Mouse (Mus musculus) cerebellum, postnatal 36 days (tissue): Measurements from ENCODE around the gene Kdm2b.

ENCODE experiments used
- DNase-seq, 2 experiments: peaks; one replicate each; pipeline ENCODE4 v3.0.0; 2021 to 2022; ENCODE audit warnings: mixed read lengths in 2 of 2

Gene Kdm2b

GRCm38 (mm10) chr5:122888612-122889214 is 100.9 kb downstream of the Kdm2b start:
- DNase-seq, result peak; percentile 47 to 54

GRCm38 (mm10) chr5:122887926-122888611 is 101.6 kb downstream of the Kdm2b start:
- no peak for DNase-seq

- DNase-seq, result no peak
These were observed 102.6 kb downstream of the Kdm2b start for GRCm38 (mm10) chr5:122887033-122887432.

- DNase-seq, result no peak
These were observed 104.9 kb downstream of the Kdm2b start for GRCm38 (mm10) chr5:122884594-122885348.

DNA sequence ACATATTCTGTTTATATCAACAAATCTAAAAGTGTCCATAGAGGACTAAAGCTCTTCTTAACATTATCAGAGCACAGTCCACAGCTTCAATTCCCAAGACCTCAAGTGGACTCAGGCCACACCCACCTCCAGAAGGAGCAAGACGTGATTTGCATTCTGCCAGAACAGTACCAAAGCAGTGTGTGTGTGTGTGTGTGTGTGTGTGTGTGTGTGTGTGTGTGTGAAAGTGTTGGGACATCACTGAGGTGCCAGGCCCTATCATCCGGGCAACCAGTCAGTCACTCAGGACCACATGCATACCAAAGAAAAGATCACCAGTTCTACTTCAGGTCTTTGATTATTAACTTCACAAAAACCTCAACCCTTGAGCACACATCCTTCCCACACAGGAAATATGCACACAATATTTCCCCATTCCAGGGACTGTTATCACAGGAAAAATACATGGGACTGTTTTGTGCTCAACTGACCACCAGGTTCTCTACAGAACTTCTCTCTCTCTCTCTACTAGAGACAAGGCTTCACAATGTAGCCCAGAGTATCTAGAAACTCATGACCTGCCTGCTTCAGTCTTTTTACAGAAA is 105.9 kb downstream of the Kdm2b start:
- no peak for DNase-seq

DNA sequence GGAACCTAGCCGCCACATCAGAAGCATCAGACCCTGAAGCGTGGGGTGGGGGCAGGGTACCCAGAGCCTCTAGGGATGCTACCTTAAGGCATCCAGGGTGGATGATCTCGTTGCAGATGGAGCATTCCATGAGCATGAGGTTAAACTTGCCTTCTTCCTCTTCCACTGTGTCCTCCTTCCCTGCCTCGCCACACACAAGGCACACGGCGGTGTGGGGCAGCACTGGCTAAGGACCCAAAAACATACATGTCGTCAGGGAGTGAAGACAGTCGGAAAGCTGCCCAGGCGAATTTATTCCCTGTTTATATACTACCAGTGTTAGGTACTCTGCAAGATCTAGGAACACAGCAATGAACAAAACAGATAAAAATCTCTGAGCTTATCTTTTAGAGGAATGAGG is 106.4 kb downstream of the Kdm2b start:
- DNase-seq, result no peak

GRCm38 (mm10) chr5:122882256-122883050 is 107.2 kb downstream of the Kdm2b start:
- peak; percentile 44 to 59 for DNase-seq

GRCm38 (mm10) chr5:122881313-122881712 is 108.3 kb downstream of the Kdm2b start:
- DNase-seq, result peak; percentile 79 to 81

DNA sequence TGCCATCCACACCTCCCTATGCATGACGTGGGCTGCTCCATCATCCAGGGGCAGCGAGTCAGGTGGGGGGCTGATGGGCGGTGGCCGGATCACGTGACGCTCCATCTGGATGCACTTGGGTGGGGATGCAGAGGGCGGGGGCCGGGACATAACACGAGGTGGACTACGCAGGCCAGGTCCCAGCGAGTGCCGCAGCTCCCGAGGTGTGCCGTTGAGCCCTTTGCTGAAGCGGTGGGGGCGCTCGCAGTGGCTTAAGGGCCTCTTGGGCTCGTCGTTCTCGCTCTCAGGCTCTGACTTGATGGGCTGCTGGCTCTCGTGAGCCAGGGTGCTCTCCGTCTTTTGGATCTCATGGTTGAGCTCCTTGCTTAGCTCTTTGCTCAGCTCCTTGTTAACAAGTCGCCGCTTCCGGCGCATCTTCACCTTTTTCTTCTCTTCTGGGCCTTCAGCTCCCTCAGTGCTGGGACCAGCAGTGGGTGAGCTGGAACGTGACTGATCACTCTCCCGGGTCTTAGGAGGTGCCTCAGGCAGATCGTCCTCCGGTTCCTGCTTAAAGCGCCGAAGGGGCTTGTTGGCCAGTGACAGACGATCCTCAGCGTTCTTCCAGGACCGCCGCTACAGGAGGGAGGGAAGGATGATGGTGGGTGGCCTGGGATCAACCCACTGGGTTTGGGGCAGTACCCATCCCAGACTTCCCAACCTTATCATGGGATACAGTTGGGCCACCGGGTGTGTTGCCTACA is 109.2 kb downstream of the Kdm2b start:
- no peak for DNase-seq

DNA sequence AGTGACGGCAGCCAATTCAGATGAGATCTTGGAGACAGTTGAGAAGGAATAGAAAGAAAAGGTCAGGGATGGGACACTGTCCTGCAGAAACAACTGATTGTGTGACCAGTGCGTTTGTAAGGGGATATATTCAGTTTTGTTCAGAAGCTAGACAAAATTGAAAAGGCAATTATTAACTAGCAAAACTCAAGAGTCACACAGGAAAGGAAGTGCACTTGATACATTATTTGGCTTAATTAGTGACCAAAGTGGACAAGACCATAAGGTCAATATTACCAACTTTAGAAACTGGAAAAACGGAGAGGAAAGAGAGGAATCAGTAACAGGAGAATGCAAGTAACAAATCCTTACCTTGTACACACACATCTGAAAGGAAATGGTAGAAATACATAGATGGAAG is 113.0 kb downstream of the Kdm2b start:
- DNase-seq, result no peak

DNA sequence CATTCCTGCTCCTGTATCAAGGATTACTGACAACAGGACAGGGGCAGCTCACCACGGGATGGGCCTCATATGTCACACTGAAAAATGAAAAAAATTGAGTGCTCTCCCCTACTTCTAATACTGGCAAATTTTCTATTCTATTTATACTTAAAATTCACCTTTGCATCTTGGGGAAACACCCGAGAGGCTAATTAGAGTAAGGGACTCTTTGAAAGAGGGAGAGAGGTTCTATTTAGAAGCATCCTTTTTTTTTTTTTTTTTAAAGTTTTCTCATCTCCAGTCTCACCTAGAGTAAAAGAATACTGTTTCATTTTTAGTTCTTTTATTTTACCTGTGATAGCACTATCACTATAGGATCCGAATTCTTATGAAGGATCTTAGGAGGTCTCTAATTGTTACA is 115.3 kb downstream of the Kdm2b start:
- no peak for DNase-seq

DNA sequence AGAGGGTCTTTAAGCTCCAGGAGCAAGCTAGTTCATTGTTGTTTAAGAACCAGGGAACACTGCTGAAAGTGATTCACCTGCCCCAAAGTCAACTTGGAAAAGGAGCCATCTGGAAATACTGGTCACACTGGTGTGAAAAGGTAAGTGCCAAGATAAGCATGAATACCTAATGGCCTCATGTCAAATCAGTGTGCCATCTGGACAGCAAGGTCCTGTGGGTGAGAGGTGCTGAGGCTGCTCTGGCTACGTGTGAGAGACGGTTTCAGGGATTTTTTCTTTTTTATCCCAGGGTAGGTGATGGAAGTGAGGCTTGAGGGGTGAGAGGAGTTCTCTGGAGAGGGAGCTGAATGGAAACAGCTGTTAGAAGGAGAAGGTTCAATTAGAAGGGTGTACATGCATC is 116.0 kb downstream of the Kdm2b start:
- peak; percentile 46 to 67 for DNase-seq

DNA sequence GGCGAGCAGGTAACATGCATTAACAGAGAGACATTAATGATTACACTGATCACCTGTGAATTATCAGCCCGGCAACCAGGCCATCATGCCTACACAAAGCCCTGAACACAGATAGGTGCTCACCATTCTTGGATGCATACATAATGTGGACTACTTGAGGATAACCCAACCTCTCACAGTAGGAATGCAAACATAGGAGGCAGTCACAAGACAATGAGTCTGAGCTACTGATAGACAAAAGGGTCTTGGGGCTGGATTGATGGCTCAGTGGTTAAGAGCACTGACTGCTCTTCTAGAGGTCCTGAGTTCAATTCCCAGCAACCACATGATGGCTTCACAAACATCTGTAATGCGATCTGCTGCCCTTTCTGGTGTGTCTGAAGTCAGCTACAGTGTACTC is 117.0 kb downstream of the Kdm2b start:
- no peak for DNase-seq

DNA sequence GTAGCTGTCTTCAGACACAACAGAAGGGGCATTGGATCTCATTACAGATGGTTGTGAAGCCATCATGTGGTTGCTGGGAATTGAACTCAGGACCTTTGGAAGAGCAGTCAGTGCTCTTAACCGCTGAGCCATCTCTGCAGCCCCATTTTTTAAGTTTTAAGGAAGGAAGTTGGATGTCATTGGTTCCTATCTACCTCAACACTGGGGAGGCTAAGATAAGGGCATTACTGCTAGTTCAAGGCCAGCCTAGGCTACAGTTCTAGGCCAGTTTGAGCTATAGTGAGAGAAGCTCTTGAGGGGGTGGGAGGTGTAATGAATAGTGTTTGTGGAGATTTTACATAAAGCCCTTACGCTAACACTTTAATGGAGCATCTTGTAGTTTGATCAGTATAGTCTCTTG is 126.6 kb downstream of the Kdm2b start:
- DNase-seq, result no peak

GRCm38 (mm10) chr5:122855858-122856257 is 133.8 kb downstream of the Kdm2b start:
- DNase-seq, result no peak

DNA sequence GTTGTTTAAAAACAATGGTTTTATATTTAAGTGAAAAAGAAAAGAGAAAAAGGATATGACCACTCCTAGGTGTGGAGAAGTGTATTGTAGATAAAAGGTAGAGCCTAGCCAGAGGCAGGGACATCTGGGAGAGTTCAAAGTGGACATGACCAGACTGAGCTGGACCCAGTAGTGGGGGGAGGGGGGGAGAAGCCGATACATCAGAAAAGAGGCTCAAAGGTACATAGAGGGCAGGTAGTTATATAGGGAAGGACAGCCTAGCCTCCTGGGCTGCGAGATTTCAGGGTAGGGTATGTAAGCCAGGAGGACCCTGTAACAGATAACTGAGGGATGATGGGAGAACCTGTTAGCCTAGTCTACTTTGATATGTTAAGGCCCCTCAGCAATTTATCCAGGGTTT is 137.0 kb downstream of the Kdm2b start:
- DNase-seq, result no peak

DNA sequence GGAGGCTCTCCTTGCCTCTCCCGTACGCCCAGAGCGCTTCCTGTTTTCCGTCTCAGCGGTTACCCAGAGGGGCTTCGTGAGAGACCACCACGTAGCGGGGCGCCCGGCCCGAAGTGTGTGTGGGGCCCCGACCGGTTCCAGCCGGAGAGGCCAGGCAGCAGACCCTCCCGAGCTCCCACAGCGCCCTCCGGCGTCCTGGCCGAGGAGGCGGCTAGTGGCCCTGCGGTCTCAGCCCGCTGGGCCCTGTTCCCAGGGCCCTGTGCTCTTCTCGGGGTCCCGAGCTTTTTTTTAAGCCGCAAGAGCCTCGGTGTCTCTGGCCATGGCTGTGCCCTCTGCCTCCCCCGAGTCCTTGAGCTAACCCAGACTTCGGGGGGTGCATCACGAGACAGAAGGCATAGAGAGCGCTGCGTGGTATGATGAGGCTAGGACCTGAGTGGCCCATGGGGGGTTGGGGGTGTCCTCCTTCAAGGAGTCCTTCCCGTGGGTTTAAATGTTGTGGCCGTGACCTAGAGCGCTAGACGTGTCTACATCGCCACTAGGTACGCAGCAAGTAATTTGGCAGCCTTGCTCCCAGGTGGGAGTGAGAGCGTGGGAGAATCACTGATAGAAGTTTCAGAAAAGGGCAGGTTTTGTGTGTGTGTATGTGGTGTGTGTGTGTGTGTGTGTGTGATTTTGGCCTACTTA is 139.2 kb downstream of the Kdm2b start:
- DNase-seq, result peak in 1 of 2 experiments; percentile 34

GRCm38 (mm10) chr5:122849521-122850318 is 139.9 kb downstream of the Kdm2b start, which contains the start of gene Rnf34:
Gene Rnf34, plus strand, starts transcription at chr5:122850048.
- DNase-seq, result peak; percentile 94 to 97

GRCm38 (mm10) chr5:122843799-122844198 is 145.8 kb downstream of the Kdm2b start:
- no peak for DNase-seq

GRCm38 (mm10) chr5:122841126-122841525 is 148.5 kb downstream of the Kdm2b start:
- DNase-seq, result no peak
